In the genomic region with DNA sequence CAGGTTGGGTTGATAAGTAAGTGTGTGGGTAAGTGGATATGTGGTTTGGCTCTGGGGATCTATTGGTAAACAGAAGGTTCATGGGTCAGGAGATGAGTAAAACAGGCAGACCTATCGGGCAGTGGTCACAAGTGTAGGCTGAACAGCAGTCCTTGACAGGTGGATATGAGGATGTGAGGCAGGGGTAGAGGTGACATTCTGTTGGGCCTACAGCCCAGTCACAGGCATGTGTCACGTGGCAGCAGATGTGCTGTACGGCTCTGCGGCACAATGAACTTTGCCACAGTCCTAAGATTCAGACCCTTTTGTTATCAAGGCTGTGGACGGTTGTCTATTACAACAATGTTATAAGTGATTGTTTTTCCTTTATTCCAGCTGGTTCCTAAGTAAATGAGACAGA, we compare ENCODE assay signal across 21 mouse cellular contexts. TPM values are rescaled to one million over a fixed set of nuclear protein-coding genes. Genes with fewer than 3 reads are reported as not detected.
DNase-seq lines count a peak whose midpoint lies in the region; ATAC-seq and TF ChIP-seq lines count a peak whose summit lies in the region.
"Had no signal": no experiment of that assay in that cellular context is flagged by ENCODE, and none has a peak within 500 bp of the region (broad histone marks: within the 10 kb centered on the region; RNA-seq: fewer than 3 reads in every experiment).

No protein-coding gene starts in this region.

- H3K9me3 ChIP-seq in midbrain, postnatal 0 days (ENCODE audit: low read length) = no peaks in the 10 kb centered on the region
- H3K9me3 ChIP-seq in midbrain, embryonic 15.5 days = no peaks in the 10 kb centered on the region
- no peaks in the 10 kb centered on the region for H3K9me3 ChIP-seq in liver, embryonic 13.5 days (replicated peaks)
- H3K9me3 ChIP-seq: embryonic facial prominence, embryonic 15.5 days; hindbrain, embryonic 12.5 days; kidney, embryonic 15.5 days; limb, embryonic 15.5 days; midbrain, embryonic 12.5 days; neural tube, embryonic 12.5 days had no signal

- ATAC-seq in midbrain, postnatal 0 days (ENCODE audit: low FRiP score) = 0 out of 2 replicates have a peak, but pooled peaks have one; percentile 11
- no peak for ATAC-seq in midbrain, embryonic 15.5 days (replicated peaks)
- no peak for ATAC-seq in liver, embryonic 13.5 days (ENCODE audit: low read depth)
- ATAC-seq: forebrain, embryonic 14.5 days had no signal

- H3K4me1 ChIP-seq in midbrain, postnatal 0 days (ENCODE audit: insufficient read depth, low read length) = no peaks in the 10 kb centered on the region
- 0 out of 2 replicates have a peak, but pooled peaks cover 4% of the 10 kb centered on the region for H3K4me1 ChIP-seq in midbrain, embryonic 15.5 days
- peaks cover 69% of the 10 kb centered on the region for H3K4me1 ChIP-seq in liver, embryonic 13.5 days (replicated peaks)

- no peak overlapping the region for H3K9ac ChIP-seq in midbrain, postnatal 0 days (replicated peaks; ENCODE audit: low read length, poor library complexity, severe bottlenecking)
- no peak overlapping the region for H3K9ac ChIP-seq in midbrain, embryonic 15.5 days
- H3K9ac ChIP-seq in liver, embryonic 13.5 days = no peak overlapping the region
- H3K9ac ChIP-seq: embryonic facial prominence, embryonic 15.5 days; hindbrain, embryonic 12.5 days; kidney, embryonic 15.5 days; limb, embryonic 15.5 days; midbrain, embryonic 12.5 days; neural tube, embryonic 12.5 days had no signal

- no peak overlapping the region for H3K27ac ChIP-seq in midbrain, postnatal 0 days (ENCODE audit: low read depth, low read length)
- H3K27ac ChIP-seq in midbrain, embryonic 15.5 days = no peak overlapping the region
- peak overlapping the region; percentile 88; the same call in 1 of the 2 replicates for H3K27ac ChIP-seq in liver, embryonic 13.5 days
- H3K27ac ChIP-seq: embryonic facial prominence, embryonic 15.5 days; hindbrain, embryonic 12.5 days; kidney, embryonic 15.5 days; left cerebral cortex, adult 2 months; limb, embryonic 15.5 days; midbrain, embryonic 12.5 days; neural tube, embryonic 12.5 days; stomach, postnatal 0 days had no signal

- peak; percentile 41 to 58 for DNase-seq in heart, adult 9 months (ENCODE audit: low spot score in 2 of 2)
- DNase-seq in heart, adult 8-10 months (ENCODE audit: low spot score) = no peak
- DNase-seq in midbrain, postnatal 0 days (ENCODE audit: low spot score) = no peak
- DNase-seq in liver, embryonic 13.5 days = no peak
- DNase-seq in kidney, postnatal 14 days = no peak
- DNase-seq in adrenal gland, postnatal 25 days = no peak
- DNase-seq: adrenal gland, postnatal 36 days; cerebellum, adult 9-10 months; gastrocnemius, postnatal 10 days; kidney, postnatal 4 days; right cerebral cortex, postnatal 14 days had no signal

- H3K4me3 ChIP-seq in midbrain, postnatal 0 days (ENCODE audit: low read depth, low read length) = no peak overlapping the region
- H3K4me3 ChIP-seq in midbrain, embryonic 15.5 days = no peak overlapping the region
- H3K4me3 ChIP-seq in liver, embryonic 13.5 days (replicated peaks) = no peak overlapping the region
- H3K4me3 ChIP-seq: embryonic facial prominence, embryonic 15.5 days; hindbrain, embryonic 12.5 days; kidney, embryonic 15.5 days; left cerebral cortex, adult 2 months; limb, embryonic 15.5 days; midbrain, embryonic 12.5 days; neural tube, embryonic 12.5 days had no signal

- no peaks in the 10 kb centered on the region for H3K27me3 ChIP-seq in midbrain, postnatal 0 days (ENCODE audit: insufficient read depth, low read length)
- H3K27me3 ChIP-seq in midbrain, embryonic 15.5 days (replicated peaks) = no peaks in the 10 kb centered on the region
- no peaks in the 10 kb centered on the region for H3K27me3 ChIP-seq in liver, embryonic 13.5 days
- H3K27me3 ChIP-seq: embryonic facial prominence, embryonic 15.5 days; hindbrain, embryonic 12.5 days; kidney, embryonic 15.5 days; limb, embryonic 15.5 days; midbrain, embryonic 12.5 days; neural tube, embryonic 12.5 days had no signal

- WGBS in midbrain, postnatal 0 days = 90% methylated on average over 5 of the region's 5 CpGs
- WGBS in midbrain, embryonic 15.5 days = 93% methylated on average over 5 of the region's 5 CpGs
- WGBS in liver, embryonic 13.5 days (ENCODE audit: insufficient replicate concordance) = 77% methylated on average over 5 of the region's 5 CpGs

- no peak overlapping the region for H3K4me2 ChIP-seq in midbrain, postnatal 0 days (ENCODE audit: low read depth, low read length, poor library complexity, severe bottlenecking)
- H3K4me2 ChIP-seq in midbrain, embryonic 15.5 days = no peak overlapping the region
- no peak overlapping the region for H3K4me2 ChIP-seq in liver, embryonic 13.5 days
- H3K4me2 ChIP-seq: embryonic facial prominence, embryonic 15.5 days; hindbrain, embryonic 12.5 days; kidney, embryonic 15.5 days; limb, embryonic 15.5 days; midbrain, embryonic 12.5 days; neural tube, embryonic 12.5 days had no signal

- no peak for TF ChIP-seq CTCF in midbrain, postnatal 0 days (IDR thresholded peaks at IDR 0.05)

- H3K36me3 ChIP-seq in midbrain, postnatal 0 days (ENCODE audit: insufficient read depth, low read length) = peaks cover 6% of the 10 kb centered on the region; the same call in 1 of the 2 replicates
- no peaks in the 10 kb centered on the region; the same call in 1 of the 2 replicates for H3K36me3 ChIP-seq in midbrain, embryonic 15.5 days (replicated peaks)
- H3K36me3 ChIP-seq in liver, embryonic 13.5 days = peaks cover 30% of the 10 kb centered on the region

RNA-seq across cellular contexts. Expression of gene Haus8, which starts 43.2 kb away (rescaled TPM):
- 10 to 100 TPM; 21.9 to 30.3 (median 26.9) TPM for total RNA-seq in heart, adult 8-10 months (2022)
- total RNA-seq in midbrain, postnatal 0 days (2014; rRNA removed) = 26.2 and 27.8 TPM in 2 replicates
- 46.2 and 49.6 TPM in 2 replicates for polyA plus RNA-seq in midbrain, postnatal 0 days (2015; fragmentation: Nextera tagmentation; extraction: Ambion mirVana)
- 64.2 and 65.3 TPM in 2 replicates for polyA plus RNA-seq in midbrain, embryonic 15.5 days (2015; fragmentation: Nextera tagmentation; extraction: Ambion mirVana)
- 57.4 and 61.4 TPM in 2 replicates for polyA plus RNA-seq in liver, embryonic 13.5 days (2015; fragmentation: Nextera tagmentation; extraction: Ambion mirVana)
- total RNA-seq in adrenal gland, postnatal 25 days (2021) = 19.6 and 21.5 TPM in 2 replicates

RNA-seq across cellular contexts. Expression of gene Myo9b, which starts 43.5 kb away (rescaled TPM):
- total RNA-seq in heart, adult 8-10 months (2022) = 10 to 100 TPM; 22.8 to 27.1 (median 24.2) TPM
- total RNA-seq in midbrain, postnatal 0 days (2014; rRNA removed) = 32.3 and 58.1 TPM in 2 replicates
- 6.9 and 7.6 TPM in 2 replicates for polyA plus RNA-seq in midbrain, postnatal 0 days (2015; fragmentation: Nextera tagmentation; extraction: Ambion mirVana)
- polyA plus RNA-seq in midbrain, embryonic 15.5 days (2015; fragmentation: Nextera tagmentation; extraction: Ambion mirVana) = 18.7 and 20.2 TPM in 2 replicates
- polyA plus RNA-seq in liver, embryonic 13.5 days (2015; fragmentation: Nextera tagmentation; extraction: Ambion mirVana) = 6.8 and 7.3 TPM in 2 replicates
- 40.7 and 42.0 TPM in 2 replicates for total RNA-seq in adrenal gland, postnatal 25 days (2021)

RNA-seq across cellular contexts. Expression of gene Use1, which starts 50.7 kb away (rescaled TPM):
- total RNA-seq in heart, adult 8-10 months (2022) = 100 to 1,000 TPM; 176 to 184 (median 181) TPM
- total RNA-seq in midbrain, postnatal 0 days (2014; rRNA removed) = 131 and 140 TPM in 2 replicates
- 132 and 136 TPM in 2 replicates for polyA plus RNA-seq in midbrain, postnatal 0 days (2015; fragmentation: Nextera tagmentation; extraction: Ambion mirVana)
- 117 and 119 TPM in 2 replicates for polyA plus RNA-seq in midbrain, embryonic 15.5 days (2015; fragmentation: Nextera tagmentation; extraction: Ambion mirVana)
- 52.1 and 55.8 TPM in 2 replicates for polyA plus RNA-seq in liver, embryonic 13.5 days (2015; fragmentation: Nextera tagmentation; extraction: Ambion mirVana)
- 168 and 199 TPM in 2 replicates for total RNA-seq in adrenal gland, postnatal 25 days (2021)

RNA-seq across cellular contexts. Expression of gene Ocel1, which starts 55.1 kb away (rescaled TPM):
- 10 to 100 TPM; 11.2 to 15.0 (median 13.9) TPM for total RNA-seq in heart, adult 8-10 months (2022)
- total RNA-seq in midbrain, postnatal 0 days (2014; rRNA removed) = 9.4 and 10.5 TPM in 2 replicates
- 5.4 and 5.5 TPM in 2 replicates for polyA plus RNA-seq in midbrain, postnatal 0 days (2015; fragmentation: Nextera tagmentation; extraction: Ambion mirVana)
- 6.5 and 6.8 TPM in 2 replicates for polyA plus RNA-seq in midbrain, embryonic 15.5 days (2015; fragmentation: Nextera tagmentation; extraction: Ambion mirVana)
- 4.3 and 4.4 TPM in 2 replicates for polyA plus RNA-seq in liver, embryonic 13.5 days (2015; fragmentation: Nextera tagmentation; extraction: Ambion mirVana)
- 18.7 and 20.7 TPM in 2 replicates for total RNA-seq in adrenal gland, postnatal 25 days (2021)

Comparison
In these comparisons a context has a peak if more than half of its experiments do, and no peak if none do; other contexts are left out.
1. DNase-seq: peak in heart, adult 9 months (2 of 2); none in heart, adult 8-10 months (single experiment), midbrain, postnatal 0 days (single experiment), liver, embryonic 13.5 days (single experiment), kidney, postnatal 14 days (single experiment) and adrenal gland, postnatal 25 days (single experiment).